Mouse (Mus musculus): Measurements from ENCODE around the gene Tas1r3. TPM values are rescaled to one million over a fixed set of nuclear protein-coding genes. Genes with fewer than 3 reads are reported as not detected.

Tas1r3 gene
- total RNA-seq, 2 experiments from 2014 or later, result 0.26 to 0.34 TPM

DNA sequence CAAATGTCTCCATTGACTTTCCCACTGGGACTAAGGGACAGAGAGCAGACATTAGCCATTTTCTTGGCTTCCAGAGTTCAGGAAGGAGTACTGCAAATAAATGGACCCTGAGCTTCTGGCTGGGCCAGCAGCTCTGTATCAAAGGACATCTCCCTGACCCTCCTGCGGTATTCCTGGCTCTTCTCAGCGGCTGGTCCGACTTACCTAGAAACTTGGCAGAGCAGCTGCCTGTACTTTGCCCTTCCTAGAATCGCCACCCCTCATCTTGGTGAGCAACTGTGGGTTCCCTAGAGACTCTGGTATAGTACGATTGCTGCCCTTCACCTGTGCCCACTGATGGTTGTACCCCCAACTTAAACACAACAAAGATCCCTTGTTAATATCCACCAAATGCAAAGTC lies 19.9 kb downstream of the Tas1r3 start:
- DNase-seq (ENCODE audit: low spot score in 2 of 2), result no peak

- DNase-seq (ENCODE audit: low spot score in 2 of 2), result no peak
Observed at GRCm38 (mm10) chr4:155841651-155842270, 21.4 kb downstream of the Tas1r3 start.

- DNase-seq (ENCODE audit: low spot score in 2 of 2), result peak in 1 of 2 experiments; percentile 75
Observed at GRCm38 (mm10) chr4:155841003-155841454, 22.1 kb downstream of the Tas1r3 start.

DNA sequence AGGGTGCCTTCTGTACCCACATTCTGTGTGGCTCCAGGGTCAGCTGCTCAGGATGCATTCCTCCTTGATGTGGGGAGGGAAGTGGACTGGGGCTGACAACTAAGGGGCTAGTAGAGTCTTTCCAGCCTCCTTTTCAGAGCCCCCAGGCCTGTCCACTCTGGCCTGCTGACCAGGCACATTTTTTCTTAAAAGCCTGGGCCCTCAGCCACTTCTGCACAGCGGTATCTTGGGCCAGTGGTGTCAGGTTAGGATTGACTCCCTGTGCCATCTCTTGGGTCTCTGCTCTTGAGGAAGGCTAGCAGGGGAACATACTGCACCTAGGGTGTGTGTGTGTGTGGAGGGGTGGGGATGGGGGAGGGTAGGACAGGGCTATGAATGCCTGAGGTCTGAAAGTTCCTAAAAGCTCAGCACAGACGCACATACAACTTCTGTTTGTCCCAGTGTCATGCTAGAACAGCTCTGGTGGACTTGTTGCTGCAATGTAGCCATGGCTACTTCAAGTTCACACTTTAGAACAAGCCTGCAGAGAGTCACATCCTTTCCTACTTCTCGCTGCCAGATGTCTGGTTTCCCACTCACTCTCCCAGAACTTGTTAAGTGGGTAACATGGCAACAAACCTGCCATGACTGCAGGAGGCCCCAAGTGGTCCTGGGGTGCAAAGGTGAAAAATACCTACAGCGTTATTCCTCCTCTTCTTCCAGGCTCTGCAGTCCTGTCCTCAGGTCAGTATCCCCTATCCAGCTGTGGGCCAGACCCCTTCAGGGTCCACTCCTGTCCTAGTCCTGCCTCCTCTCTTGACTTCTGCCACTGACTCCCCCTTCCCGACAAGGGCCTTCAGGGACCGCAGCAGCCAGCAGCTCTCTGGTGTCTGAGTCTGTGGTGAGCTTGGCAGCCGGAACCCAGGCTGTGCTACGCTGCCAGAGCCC lies 22.8 kb downstream of the Tas1r3 start:
- no peak for DNase-seq (ENCODE audit: low spot score in 2 of 2)

DNA sequence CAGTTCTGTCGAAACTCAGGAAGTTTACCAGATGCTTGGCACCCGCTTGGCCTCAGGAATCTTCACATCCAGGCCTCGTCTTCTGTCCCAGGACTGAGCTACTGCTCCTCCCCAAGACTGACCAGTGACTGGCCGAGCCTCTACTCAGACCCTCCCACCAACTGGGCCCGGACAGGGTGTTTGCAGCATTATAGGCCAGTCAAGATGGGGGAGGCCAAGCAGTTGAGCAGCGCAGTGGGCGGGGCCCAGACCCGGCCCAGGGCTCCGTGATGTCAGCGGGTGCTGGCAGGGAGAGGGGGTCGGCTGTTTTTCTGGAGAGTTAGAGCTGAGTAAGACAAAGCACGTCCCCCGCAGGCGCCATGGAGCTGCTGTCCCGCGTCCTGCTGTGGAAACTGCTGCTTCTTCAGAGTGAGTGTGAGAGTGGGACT lies 23.7 kb downstream of the Tas1r3 start, which contains the start of gene Mxra8:
TSS of gene Mxra8 (plus strand) at position 198 of the 428 bp plus-strand sequence.
- peak; percentile 86 to 93 for DNase-seq (ENCODE audit: low spot score in 2 of 2)

GRCm38 (mm10) chr4:155838187-155839153 lies 24.7 kb downstream of the Tas1r3 start:
- DNase-seq (ENCODE audit: low spot score in 2 of 2), result peak in 1 of 2 experiments; percentile 66

- no peak for DNase-seq (ENCODE audit: low spot score in 2 of 2)
Observed at GRCm38 (mm10) chr4:155837404-155838010, 25.7 kb downstream of the Tas1r3 start.

DNA sequence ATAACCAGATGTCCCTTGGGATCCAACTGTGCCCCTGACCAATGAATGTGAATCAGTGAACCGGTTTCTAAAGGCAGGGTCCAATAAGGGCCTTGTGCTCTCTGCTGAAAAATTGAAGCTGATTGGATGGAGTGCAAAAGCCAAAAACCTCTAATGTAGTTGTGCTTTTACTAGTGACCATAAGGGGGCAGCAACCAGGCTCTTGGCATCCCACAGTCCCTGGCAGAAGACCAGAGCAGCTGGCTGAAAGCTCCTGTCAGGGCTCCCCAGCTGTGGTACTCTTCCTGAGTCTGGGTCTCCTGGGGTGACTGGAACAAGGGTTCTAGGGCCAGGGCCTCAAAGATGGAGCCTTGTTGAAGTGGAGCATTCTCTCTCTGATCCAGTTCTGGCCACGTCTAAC lies 29.3 kb downstream of the Tas1r3 start:
- DNase-seq (ENCODE audit: low spot score in 2 of 2), result peak; percentile 83 to 91

- no peak for DNase-seq (ENCODE audit: low spot score in 2 of 2)
Observed at GRCm38 (mm10) chr4:155833234-155833633, 29.9 kb downstream of the Tas1r3 start.

DNA sequence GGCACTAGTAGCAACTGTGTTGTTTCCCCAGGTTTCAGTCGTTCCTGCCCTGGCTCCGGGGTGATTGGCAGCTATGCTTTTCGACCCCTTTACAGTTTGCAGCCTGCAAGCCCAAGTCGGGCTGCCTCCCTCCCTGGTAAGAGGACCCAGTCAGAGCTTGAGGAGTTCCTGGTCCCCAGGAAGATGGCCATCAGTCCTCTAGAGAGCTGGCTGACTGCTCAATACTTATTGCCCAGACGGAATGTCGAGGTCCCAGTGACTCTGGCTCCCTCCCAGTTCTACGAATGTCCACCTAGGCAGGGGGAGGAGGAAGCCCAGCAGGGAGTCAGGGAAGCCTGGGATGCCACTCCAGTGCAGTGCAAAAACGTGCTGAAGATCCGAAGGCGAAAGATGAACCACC lies 30.8 kb downstream of the Tas1r3 start:
- no peak for DNase-seq (ENCODE audit: low spot score in 2 of 2)

DNA sequence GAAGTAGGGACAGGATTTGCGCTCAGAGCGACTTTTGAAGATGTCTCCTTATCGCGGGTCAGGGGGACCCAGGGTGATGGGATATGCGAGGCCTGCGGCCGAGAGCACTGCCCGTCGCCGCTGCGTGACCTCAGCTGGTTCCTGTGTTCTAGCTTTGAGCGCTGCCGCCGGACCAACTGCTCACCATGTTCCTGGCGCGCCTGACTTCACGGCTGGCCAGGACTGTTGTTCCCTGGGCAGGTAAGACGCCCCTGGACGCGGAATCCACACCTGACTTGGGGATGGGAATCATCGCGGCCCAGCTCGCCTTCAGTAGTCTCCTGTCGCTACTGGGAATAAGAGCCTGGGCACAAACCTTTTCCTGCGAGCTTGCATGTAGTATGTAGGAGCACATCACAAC lies 31.3 kb downstream of the Tas1r3 start:
- DNase-seq (ENCODE audit: low spot score in 2 of 2), result no peak

DNA sequence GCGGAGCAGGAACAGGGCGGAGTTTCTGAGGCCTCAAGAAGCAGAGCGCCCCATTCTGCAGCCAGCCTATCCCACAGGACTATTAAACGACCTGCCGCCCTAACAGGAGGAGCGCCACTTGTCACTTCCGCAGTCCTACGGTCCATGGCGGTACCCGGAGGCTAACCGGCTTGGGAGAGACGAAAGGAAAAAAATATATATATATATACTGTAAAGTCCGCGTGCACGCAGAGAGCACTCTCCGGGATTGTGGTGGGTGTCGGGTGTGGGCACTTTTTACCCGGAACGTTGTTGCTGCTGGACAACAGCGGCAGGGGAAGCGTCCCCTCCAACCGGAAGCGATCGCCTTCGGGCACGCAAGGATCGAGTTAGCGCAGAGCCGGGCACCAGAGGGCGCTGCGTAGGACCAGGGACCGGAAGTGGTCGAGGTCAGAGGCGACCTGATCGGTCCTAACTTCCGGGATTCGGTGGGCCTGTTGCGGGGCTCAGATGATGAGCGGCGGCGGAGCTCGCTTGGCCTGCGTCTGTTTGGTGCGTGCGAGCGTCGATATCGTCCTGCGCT lies 31.9 kb downstream of the Tas1r3 start, which contains the start of gene Aurkaip1:
TSS of gene Aurkaip1 (plus strand) at position 68 of the 562 bp plus-strand sequence.
- peak; percentile 95 to 96 for DNase-seq (ENCODE audit: low spot score in 2 of 2)

GRCm38 (mm10) chr4:155830596-155830995 lies 32.6 kb downstream of the Tas1r3 start:
- DNase-seq (ENCODE audit: low spot score in 2 of 2), result no peak

DNA sequence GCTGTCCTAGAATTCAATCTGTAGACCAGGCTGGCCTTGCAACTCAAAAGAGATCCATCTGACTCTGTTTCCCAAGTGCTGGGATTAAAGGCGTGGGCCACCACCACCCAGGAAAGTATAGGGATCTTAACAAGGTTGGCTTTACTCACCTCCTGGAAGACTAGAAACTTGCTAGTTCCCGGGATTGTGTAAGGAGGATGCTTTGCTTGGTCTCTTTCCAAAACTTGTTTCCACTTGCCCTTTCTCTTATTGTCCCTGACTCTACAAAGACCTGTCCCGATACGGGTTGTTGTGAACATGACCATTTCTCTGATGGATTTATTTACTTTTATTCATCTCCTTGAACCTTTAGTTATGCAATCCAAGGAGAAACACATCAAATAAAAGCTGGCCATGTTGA lies 33.3 kb downstream of the Tas1r3 start:
- DNase-seq (ENCODE audit: low spot score in 2 of 2), result no peak

GRCm38 (mm10) chr4:155823443-155823842 lies 39.7 kb downstream of the Tas1r3 start:
- no peak for DNase-seq (ENCODE audit: low spot score in 2 of 2)

DNA sequence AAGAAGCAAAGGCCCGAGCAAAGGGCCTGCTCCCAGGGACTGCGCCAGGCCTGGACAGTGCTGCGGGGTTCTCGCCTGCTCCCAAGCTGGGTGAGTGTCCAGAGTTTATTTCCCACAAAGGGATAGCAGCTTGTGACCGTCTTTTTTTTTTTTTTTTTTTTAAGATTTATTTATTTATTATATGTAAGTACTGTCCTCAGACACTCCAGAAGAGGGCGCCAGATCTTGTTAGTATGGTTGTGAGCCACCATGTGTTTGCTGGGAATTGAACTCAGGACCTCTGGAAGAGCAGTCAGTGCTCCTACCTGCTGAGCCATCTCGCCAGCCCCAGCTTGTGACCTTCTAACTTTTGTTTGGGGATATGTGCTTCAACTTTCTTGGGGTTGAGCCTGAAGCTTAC lies 42.1 kb downstream of the Tas1r3 start:
- no peak for DNase-seq (ENCODE audit: low spot score in 2 of 2)

DNA sequence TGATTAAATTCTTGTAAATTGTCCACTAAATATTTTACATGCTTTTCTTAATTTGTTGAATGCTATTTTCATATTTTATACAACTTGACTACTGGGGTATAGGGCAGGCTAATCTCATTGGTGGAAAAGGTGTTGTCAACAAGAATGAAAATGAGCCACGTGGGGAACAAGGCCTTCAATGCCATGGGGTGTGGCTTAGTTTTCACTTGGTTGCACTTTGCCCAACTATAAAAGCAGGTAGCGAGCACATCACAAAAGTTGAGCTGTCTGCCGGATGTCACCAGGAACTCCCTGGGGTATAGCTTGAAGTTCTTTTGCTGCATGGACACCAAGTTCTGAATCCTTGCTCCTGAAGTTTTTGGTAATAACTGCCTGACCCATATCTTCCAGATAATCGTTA lies 45.6 kb downstream of the Tas1r3 start:
- no peak for DNase-seq (ENCODE audit: low spot score in 2 of 2)

- peak in 1 of 2 experiments; percentile 35 for DNase-seq (ENCODE audit: low spot score in 2 of 2)
Observed at GRCm38 (mm10) chr4:155812665-155813181, 50.4 kb downstream of the Tas1r3 start.

GRCm38 (mm10) chr4:155811929-155812664 lies 51.1 kb downstream of the Tas1r3 start, which contains the start of gene Ccnl2:
TSS of gene Ccnl2 (plus strand) at chr4:155812489.
- peak; percentile 86 to 94 for DNase-seq (ENCODE audit: low spot score in 2 of 2)
